Mouse (Mus musculus) CH12.LX (cell line): ENCODE results near the gene Sycp2l.

ENCODE experiments used
- CHD1 ChIP-seq: IDR thresholded peaks from 2 replicates; pipeline ENCODE4 v1.6.1; 2012; ENCODE audit warnings: low read depth, low read length, improper control_type of control experiment, inconsistent platforms
- CHD2 ChIP-seq: IDR thresholded peaks from 2 replicates; pipeline ENCODE4 v1.6.1; 2011; ENCODE audit warnings: low read length, improper control_type of control experiment
- CTCF ChIP-seq, 2 experiments: IDR thresholded peaks in 1 of 2; conservative IDR thresholded peaks in 1 of 2; 2 replicates each; pipeline ENCODE4 v1.5.1; 2011 to 2012; ENCODE audit warnings: low read depth in 2 of 2, low read length in 2 of 2, improper control_type of control experiment in 1 of 2, inconsistent platforms in 1 of 2, mild to moderate bottlenecking in 1 of 2, moderate library complexity in 1 of 2
- EP300 ChIP-seq: IDR thresholded peaks from 2 replicates; pipeline ENCODE4 v1.6.1; 2011; ENCODE audit warnings: low read length, improper control_type of control experiment
- MAFK ChIP-seq: IDR thresholded peaks from 2 replicates; pipeline ENCODE4 v1.6.1; 2011; ENCODE audit warnings: low read length, improper control_type of control experiment; ENCODE audit not compliant: insufficient replicate concordance
- MAX ChIP-seq: IDR thresholded peaks from 2 replicates; pipeline ENCODE4 v1.6.1; 2011; ENCODE audit warnings: low read length, improper control_type of control experiment
- MAZ ChIP-seq: IDR thresholded peaks from 2 replicates; pipeline ENCODE4 v1.6.1; 2012; ENCODE audit warnings: low read depth, mild to moderate bottlenecking, inconsistent platforms, low read length, improper control_type of control experiment, moderate library complexity
- MYC ChIP-seq: IDR thresholded peaks from 2 replicates; pipeline ENCODE4 v1.6.1; 2011; ENCODE audit warnings: low read depth, mild to moderate bottlenecking, improper control_type of control experiment, low read length
- POLR2A ChIP-seq: IDR thresholded peaks from 2 replicates; pipeline ENCODE4 v1.6.1; 2011; ENCODE audit warnings: low read depth, mild to moderate bottlenecking, improper control_type of control experiment, low read length
- RAD21 ChIP-seq: IDR thresholded peaks from 2 replicates; pipeline ENCODE4 v1.6.1; 2011; ENCODE audit warnings: low read depth, mild to moderate bottlenecking, low read length, improper control_type of control experiment, moderate library complexity
- TBP ChIP-seq: conservative IDR thresholded peaks from 2 replicates; pipeline ENCODE4 v1.6.1; 2011; ENCODE audit warnings: low read depth, low read length, improper control_type of control experiment
- USF1 ChIP-seq: IDR thresholded peaks from 2 replicates; pipeline ENCODE4 v1.6.1; 2014; ENCODE audit warnings: low read depth, mild to moderate bottlenecking, inconsistent platforms, low read length, improper control_type of control experiment
- USF2 ChIP-seq: conservative IDR thresholded peaks from 2 replicates; pipeline ENCODE4 v1.6.1; 2011; ENCODE audit warnings: low read depth, low read length, improper control_type of control experiment
- ZNF384 ChIP-seq: IDR thresholded peaks from 2 replicates; pipeline ENCODE4 v1.6.1; 2012; ENCODE audit warnings: low read depth, low read length, improper control_type of control experiment, inconsistent platforms

DNA sequence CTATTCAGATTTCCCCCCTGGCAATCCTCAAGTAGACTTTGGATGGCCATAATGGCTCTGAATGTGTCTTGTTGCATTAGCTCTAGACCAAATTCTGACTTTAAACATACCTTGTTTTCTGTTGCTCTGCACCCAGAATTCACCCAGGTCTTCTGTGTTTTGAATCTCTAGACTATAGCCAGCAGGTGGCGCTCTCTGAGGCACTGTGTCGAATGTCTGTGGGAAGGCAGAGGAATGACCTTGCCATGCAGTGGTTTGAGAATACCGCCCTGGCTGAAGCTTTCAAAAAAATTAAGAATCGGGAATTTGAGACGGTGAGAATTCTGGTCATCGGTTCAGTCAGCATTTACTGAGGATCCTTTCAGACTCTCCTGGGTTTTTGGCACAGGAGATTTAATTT, 20.8 kb downstream of the Sycp2l start:
- TF ChIP-seq CTCF (conservative IDR thresholded peaks at IDR 0.05 in 1 of 2, IDR thresholded peaks at IDR 0.05 in 1 of 2; ENCODE audit: low read depth in 2 of 2, low read length in 2 of 2) (peak; percentile 78 to 89), ZNF384 (no peak), POLR2A (no peak), CHD1 (no peak), EP300 (no peak), TBP (no peak), RAD21 (peak; percentile 53), CHD2 (no peak), MAX (no peak), USF2 (no peak), MAZ (no peak), USF1 (no peak), MAFK (no peak), MYC (no peak)
